Mouse (Mus musculus): ENCODE measurements around the gene Pdpn.

GRCm38 (mm10) chr4:143324925-143325624, 25.7 kb upstream of the Pdpn start:
- TF ChIP-seq CTCF (IDR thresholded peaks at IDR 0.05; ENCODE audit: borderline replicate concordance, insufficient read depth, low read length) (no peak), POLR2A (IDR thresholded peaks at IDR 0.05; ENCODE audit: low read depth, low read length) (no peak)
